Mouse (Mus musculus) Patski (cell line): ENCODE measurements at regions not wholly inside any gene's neighbourhood (a gene's known extent, or its start where the extent isn't known, plus 50 kb on each side); places are given as distances from the start of the nearest gene placed in this dataset.

Experiments
- ATAC-seq: fragments of 100-300 bp; one replicate; pipeline ENCODE4 v1.8.0; 2021
- CTCF ChIA-PET: fragments of 350-600 bp; sonication (Branson Sonifier 250); formaldehyde crosslinking; loops from one replicate; lab custom pipeline; 2022; ENCODE audit warnings: inconsistent platforms; lab: Charles Lee
- POLR2A ChIA-PET: fragments of 350-600 bp; sonication (Branson Sonifier 250); formaldehyde crosslinking; loops from one replicate; lab custom pipeline; 2022; ENCODE audit warnings: antibody characterized with exemption, inconsistent platforms; lab: Charles Lee
- DNase-seq: peaks from one replicate; pipeline ENCODE4 v3.0.0-alpha.2; 2011; ENCODE audit warnings: low read depth, low spot score
- H3K27me3 ChIP-seq: fragments of 371-371 bp; one replicate; pipeline ENCODE4 v1.5.1; 2021
- CTCF ChIP-seq: fragments of 100-300 bp; IDR thresholded peaks from one replicate; pipeline ENCODE4 v1.5.1; 2021
- in situ Hi-C: fragments of 300-500 bp; cut with MboI; formaldehyde crosslinking; loops from 3 replicates; pipeline ENCODE4 v1.11.1; 2018; ENCODE audit warnings: low pct_unique_long_range_greater_than_20kb, mixed read lengths

- no peaks in the 10 kb centered on the region for H3K27me3 ChIP-seq
- TF ChIP-seq CTCF: no peak
- no peak for ATAC-seq
- no peak for DNase-seq
- in situ Hi-C loops: no loop called here
- POLR2A ChIA-PET: no interaction called here
- CTCF ChIA-PET: no interaction called here
Observed at GRCm38 (mm10) chrX:12373670-12374069, 213.5 kb upstream of the Bcor start.

- no peak for TF ChIP-seq CTCF
- no peak for ATAC-seq
- DNase-seq: no peak
- in situ Hi-C loops: no loop called here
- CTCF ChIA-PET: no interaction called here
- no peaks in the 10 kb centered on the region for H3K27me3 ChIP-seq
- POLR2A ChIA-PET: no interaction called here
Observed at GRCm38 (mm10) chrX:12375796-12376195, 211.8 kb upstream of the Atp6ap2 start.

- DNase-seq (no peak), ATAC-seq (no peak)
- no peak for TF ChIP-seq CTCF
- in situ Hi-C loops: no loop called here
- ChIA-PET POLR2A (no interaction called here), CTCF (no interaction called here)
- H3K27me3 ChIP-seq: no peaks in the 10 kb centered on the region
Observed at GRCm38 (mm10) chrX:12376238-12376980, 211.2 kb upstream of the Atp6ap2 start.

- no peak for DNase-seq
- ChIA-PET POLR2A (no interaction called here), CTCF (no interaction called here)
- H3K27me3 ChIP-seq: no peaks in the 10 kb centered on the region
- in situ Hi-C loops: no loop called here
- no peak for TF ChIP-seq CTCF
- ATAC-seq: no peak
Observed at GRCm38 (mm10) chrX:12377441-12377840, 210.2 kb upstream of the Atp6ap2 start.

- in situ Hi-C loops: no loop called here
- ChIA-PET CTCF (interaction anchor here (1.2 kb wide), 1 partner anchor 8 kb away, joined by 3 read pairs; no protein-coding TSS in a partner anchor), POLR2A (no interaction called here)
- no peak for TF ChIP-seq CTCF
- no peak for ATAC-seq
- H3K27me3 ChIP-seq: peaks cover 6% of the 10 kb centered on the region
- no peak for DNase-seq
Observed at GRCm38 (mm10) chrX:12392145-12392825, 195.3 kb upstream of the Atp6ap2 start.

- CTCF ChIA-PET: no interaction called here
- POLR2A ChIA-PET: no interaction called here
- in situ Hi-C loops: no loop called here
Observed at GRCm38 (mm10) chrX:12409319-12409718, 178.3 kb upstream of the Atp6ap2 start.

GRCm38 (mm10) chrX:12425566-12425965 lies 162.0 kb upstream of the Atp6ap2 start:
- ChIA-PET POLR2A (interaction anchor here (0.6 kb wide), 1 partner anchor 419 kb away, joined by 3 read pairs; no protein-coding TSS in a partner anchor), CTCF (no interaction called here)
- no peaks in the 10 kb centered on the region for H3K27me3 ChIP-seq
- TF ChIP-seq CTCF: no peak
- DNase-seq: no peak
- in situ Hi-C loops: no loop called here
- no peak for ATAC-seq

More at GRCm38 (mm10) chrX:12409319-12409718, 178.3 kb upstream of the Atp6ap2 start:
- DNase-seq (no peak), ATAC-seq (no peak)
- no peaks in the 10 kb centered on the region for H3K27me3 ChIP-seq
- no peak for TF ChIP-seq CTCF

GRCm38 (mm10) chrX:12426664-12427063 lies 160.9 kb upstream of the Atp6ap2 start:
- ChIA-PET POLR2A (no interaction called here), CTCF (no interaction called here)
- in situ Hi-C loops: no loop called here
- DNase-seq: no peak
- no peak for ATAC-seq
- no peak for TF ChIP-seq CTCF
- no peaks in the 10 kb centered on the region for H3K27me3 ChIP-seq

- CTCF ChIA-PET: no interaction called here
- in situ Hi-C loops: no loop called here
- no peak for DNase-seq
- POLR2A ChIA-PET: no interaction called here
- no peak for ATAC-seq
- no peaks in the 10 kb centered on the region for H3K27me3 ChIP-seq
- peak; percentile 32 for TF ChIP-seq CTCF
Observed at GRCm38 (mm10) chrX:12432289-12432688, 155.3 kb upstream of the Atp6ap2 start.

- POLR2A ChIA-PET: interaction anchor here (0.6 kb wide), 1 partner anchor 12 kb away, joined by 4 read pairs; no protein-coding TSS in a partner anchor
- no peak for TF ChIP-seq CTCF
- no peaks in the 10 kb centered on the region for H3K27me3 ChIP-seq
- in situ Hi-C loops: no loop called here
- ATAC-seq: peak; percentile 47
- DNase-seq: no peak
- CTCF ChIA-PET: no interaction called here
Observed at GRCm38 (mm10) chrX:12435656-12436055, 151.9 kb upstream of the Atp6ap2 start.

GRCm38 (mm10) chrX:12436106-12436505 lies 151.5 kb upstream of the Atp6ap2 start:
- ATAC-seq: no peak
- in situ Hi-C loops: no loop called here
- no peak for DNase-seq
- TF ChIP-seq CTCF: no peak
- no peaks in the 10 kb centered on the region for H3K27me3 ChIP-seq
- ChIA-PET POLR2A (no interaction called here), CTCF (no interaction called here)
